Mouse (Mus musculus): ENCODE data around the gene Zbtb34. TPM values are rescaled to one million over a fixed set of nuclear protein-coding genes. Genes with fewer than 3 reads are reported as not detected.

Gene Zbtb34
- polyA plus RNA-seq (2014; fragmentation: Nextera tagmentation; extraction: Ambion mirVana): 10.6 and 11.2 TPM in 2 replicates

GRCm38 (mm10) chr2:33430771-33431699, at the start of gene Zbtb34:
Gene Zbtb34, minus strand, starts transcription at chr2:33431324.
- Histone ChIP-seq H3K4me1 (replicated peaks; ENCODE audit: control insufficient read depth, insufficient read depth, low read length) (peaks cover 33% of the 10 kb centered on the region), H3K4me2 (replicated peaks) (peak within 1 kb of the TSS; percentile 85), H3K27ac (peak within 1 kb of the TSS; percentile 62), H3K9ac (peak within 1 kb of the TSS; percentile 95), H3K9me3 (ENCODE audit: control insufficient read depth, low read length) (no peaks in the 10 kb centered on the region), H3K27me3 (ENCODE audit: control insufficient read depth, insufficient read depth, low read length) (no peaks in the 10 kb centered on the region), H3K4me3 (replicated peaks; ENCODE audit: low read length) (peak within 1 kb of the TSS; percentile 97), H3K36me3 (replicated peaks; ENCODE audit: control insufficient read depth, insufficient read depth) (peaks cover 16% of the 10 kb centered on the region)
- DNase-seq (ENCODE audit: low spot score): peak; percentile 74
- peak; percentile 77 for ATAC-seq (ENCODE audit: low FRiP score)
- WGBS: 2% methylated on average over 52 of the region's 102 CpGs

- H3K4me1 ChIP-seq (replicated peaks; ENCODE audit: control insufficient read depth, insufficient read depth, low read length): no peaks in the 10 kb centered on the region
- DNase-seq (ENCODE audit: low spot score): no peak
- H3K9ac ChIP-seq: no peak overlapping the region
- no peak overlapping the region for H3K27ac ChIP-seq
- 92% methylated on average over 10 of the region's 10 CpGs for WGBS
- H3K4me3 ChIP-seq (replicated peaks; ENCODE audit: low read length): no peak overlapping the region
- no peaks in the 10 kb centered on the region for H3K36me3 ChIP-seq (replicated peaks; ENCODE audit: control insufficient read depth, insufficient read depth)
- no peaks in the 10 kb centered on the region for H3K27me3 ChIP-seq (ENCODE audit: control insufficient read depth, insufficient read depth, low read length)
- ATAC-seq (ENCODE audit: low FRiP score): no peak
- H3K4me2 ChIP-seq (replicated peaks): no peak overlapping the region
- H3K9me3 ChIP-seq (ENCODE audit: control insufficient read depth, low read length): no peaks in the 10 kb centered on the region
Measured at GRCm38 (mm10) chr2:33477961-33478755, 47.0 kb upstream of the Zbtb34 start.

GRCm38 (mm10) chr2:33475961-33476360, 44.8 kb upstream of the Zbtb34 start:
- H3K27me3 ChIP-seq (ENCODE audit: control insufficient read depth, insufficient read depth, low read length): no peaks in the 10 kb centered on the region
- H3K4me1 ChIP-seq (replicated peaks; ENCODE audit: control insufficient read depth, insufficient read depth, low read length): no peaks in the 10 kb centered on the region
- no peak overlapping the region for H3K4me3 ChIP-seq (replicated peaks; ENCODE audit: low read length)
- H3K36me3 ChIP-seq (replicated peaks; ENCODE audit: control insufficient read depth, insufficient read depth): no peaks in the 10 kb centered on the region
- no peak overlapping the region for H3K4me2 ChIP-seq (replicated peaks)
- H3K9ac ChIP-seq: no peak overlapping the region
- DNase-seq (ENCODE audit: low spot score) (peak; percentile 62), ATAC-seq (ENCODE audit: low FRiP score) (no peak)
- no peak overlapping the region for H3K27ac ChIP-seq
- H3K9me3 ChIP-seq (ENCODE audit: control insufficient read depth, low read length): no peaks in the 10 kb centered on the region

- 3% methylated on average over 35 of the region's 36 CpGs for WGBS
- Histone ChIP-seq H3K4me1 (replicated peaks; ENCODE audit: control insufficient read depth, insufficient read depth, low read length) (peaks cover 24% of the 10 kb centered on the region), H3K9ac (peak within 1 kb of the TSS; percentile 92), H3K27ac (peak within 1 kb of the TSS; percentile 57; the same call in 1 of the 2 replicates), H3K27me3 (ENCODE audit: control insufficient read depth, insufficient read depth, low read length) (no peaks in the 10 kb centered on the region), H3K4me3 (replicated peaks; ENCODE audit: low read length) (peak within 1 kb of the TSS; percentile 97), H3K4me2 (replicated peaks) (peak within 1 kb of the TSS; percentile 89), H3K9me3 (ENCODE audit: control insufficient read depth, low read length) (no peaks in the 10 kb centered on the region), H3K36me3 (replicated peaks; ENCODE audit: control insufficient read depth, insufficient read depth) (peaks cover 13% of the 10 kb centered on the region; the same call in 1 of the 2 replicates)
- DNase-seq (ENCODE audit: low spot score) (peak; percentile 98), ATAC-seq (ENCODE audit: low FRiP score) (peak; percentile 95)
Measured at GRCm38 (mm10) chr2:33468466-33469097, 37.5 kb upstream of the Zbtb34 start, which contains the start of gene Zbtb43. Gene Zbtb43, minus strand, starts transcription at chr2:33468559.

- DNase-seq (ENCODE audit: low spot score) (no peak), ATAC-seq (ENCODE audit: low FRiP score) (peak; percentile 56)
- peak overlapping the region; percentile 97 for H3K4me3 ChIP-seq (replicated peaks; ENCODE audit: low read length)
- H3K9me3 ChIP-seq (ENCODE audit: control insufficient read depth, low read length): no peaks in the 10 kb centered on the region
- peaks cover 24% of the 10 kb centered on the region for H3K4me1 ChIP-seq (replicated peaks; ENCODE audit: control insufficient read depth, insufficient read depth, low read length)
- peak overlapping the region; percentile 89 for H3K4me2 ChIP-seq (replicated peaks)
- WGBS: 7% methylated on average over 55 of the region's 57 CpGs
- peaks cover 19% of the 10 kb centered on the region; the same call in 1 of the 2 replicates for H3K36me3 ChIP-seq (replicated peaks; ENCODE audit: control insufficient read depth, insufficient read depth)
- no peaks in the 10 kb centered on the region for H3K27me3 ChIP-seq (ENCODE audit: control insufficient read depth, insufficient read depth, low read length)
- H3K9ac ChIP-seq: peak overlapping the region; percentile 92
- peak overlapping the region; percentile 57; the same call in 1 of the 2 replicates for H3K27ac ChIP-seq
Measured at GRCm38 (mm10) chr2:33467546-33468465, 36.7 kb upstream of the Zbtb34 start.

GRCm38 (mm10) chr2:33465966-33466365, 34.8 kb upstream of the Zbtb34 start:
- no peak overlapping the region for H3K4me3 ChIP-seq (replicated peaks; ENCODE audit: low read length)
- peaks cover 24% of the 10 kb centered on the region for H3K4me1 ChIP-seq (replicated peaks; ENCODE audit: control insufficient read depth, insufficient read depth, low read length)
- H3K9ac ChIP-seq: no peak overlapping the region
- no peaks in the 10 kb centered on the region for H3K27me3 ChIP-seq (ENCODE audit: control insufficient read depth, insufficient read depth, low read length)
- peaks cover 36% of the 10 kb centered on the region for H3K36me3 ChIP-seq (replicated peaks; ENCODE audit: control insufficient read depth, insufficient read depth)
- no peak overlapping the region for H3K27ac ChIP-seq
- no peak overlapping the region for H3K4me2 ChIP-seq (replicated peaks)
- no peaks in the 10 kb centered on the region for H3K9me3 ChIP-seq (ENCODE audit: control insufficient read depth, low read length)
- WGBS: 66% methylated on average over 4 of the region's 4 CpGs
- DNase-seq (ENCODE audit: low spot score) (no peak), ATAC-seq (ENCODE audit: low FRiP score) (no peak)

GRCm38 (mm10) chr2:33465215-33465614, 34.1 kb upstream of the Zbtb34 start:
- Histone ChIP-seq H3K4me1 (replicated peaks; ENCODE audit: control insufficient read depth, insufficient read depth, low read length) (peaks cover 24% of the 10 kb centered on the region), H3K4me2 (replicated peaks) (no peak overlapping the region), H3K4me3 (replicated peaks; ENCODE audit: low read length) (no peak overlapping the region), H3K27me3 (ENCODE audit: control insufficient read depth, insufficient read depth, low read length) (no peaks in the 10 kb centered on the region), H3K9ac (no peak overlapping the region), H3K27ac (no peak overlapping the region), H3K9me3 (ENCODE audit: control insufficient read depth, low read length) (no peaks in the 10 kb centered on the region), H3K36me3 (replicated peaks; ENCODE audit: control insufficient read depth, insufficient read depth) (peaks cover 42% of the 10 kb centered on the region)
- DNase-seq (ENCODE audit: low spot score): no peak
- WGBS: 53% methylated on average over 5 of the region's 5 CpGs
- no peak for ATAC-seq (ENCODE audit: low FRiP score)

GRCm38 (mm10) chr2:33462066-33462465, 30.9 kb upstream of the Zbtb34 start:
- no peak for DNase-seq (ENCODE audit: low spot score)

More at GRCm38 (mm10) chr2:33462066-33462465, 30.9 kb upstream of the Zbtb34 start:
- Histone ChIP-seq H3K4me3 (replicated peaks; ENCODE audit: low read length) (no peak overlapping the region), H3K36me3 (replicated peaks; ENCODE audit: control insufficient read depth, insufficient read depth) (peaks cover 53% of the 10 kb centered on the region), H3K4me2 (replicated peaks) (no peak overlapping the region), H3K27ac (no peak overlapping the region), H3K9me3 (ENCODE audit: control insufficient read depth, low read length) (no peaks in the 10 kb centered on the region), H3K4me1 (replicated peaks; ENCODE audit: control insufficient read depth, insufficient read depth, low read length) (peaks cover 16% of the 10 kb centered on the region), H3K9ac (no peak overlapping the region), H3K27me3 (ENCODE audit: control insufficient read depth, insufficient read depth, low read length) (no peaks in the 10 kb centered on the region)
- 90% methylated on average over 7 of the region's 7 CpGs for WGBS
- ATAC-seq (ENCODE audit: low FRiP score): no peak
